Mouse (Mus musculus) bone marrow, adult 2 months (tissue): ENCODE data around the gene Kcna1. TPM values are rescaled to one million over a fixed set of nuclear protein-coding genes. Genes with fewer than 3 reads are reported as not detected.

Source experiments
- H3K27ac ChIP-seq: fragments of 200-500 bp; 2 replicates; pipeline ENCODE4 v1.5.1; 2012; ENCODE audit warnings: low read depth, mild to moderate bottlenecking, control low read depth, inconsistent platforms, low read length; ENCODE audit not compliant: control insufficient read depth, poor library complexity, insufficient read depth
- H3K4me1 ChIP-seq: fragments of 200-500 bp; 2 replicates; pipeline ENCODE4 v1.6.1; 2011; ENCODE audit warnings: low read length; ENCODE audit not compliant: control insufficient read depth, insufficient read depth
- H3K4me3 ChIP-seq: fragments of 200-500 bp; replicated peaks from 2 replicates; pipeline ENCODE3; 2011; ENCODE audit warnings: mild to moderate bottlenecking, low read depth, low read length, control low read depth; ENCODE audit not compliant: control insufficient read depth
- CTCF ChIP-seq: fragments of 200-500 bp; IDR thresholded peaks from 2 replicates; pipeline ENCODE4 v1.5.1; 2011; ENCODE audit warnings: low read length, control low read depth; ENCODE audit not compliant: control insufficient read depth, insufficient read depth
- POLR2A ChIP-seq: fragments of 200-500 bp; IDR thresholded peaks from 2 replicates; pipeline ENCODE4 v1.6.1; 2011; ENCODE audit warnings: low read depth, mild to moderate bottlenecking, control low read depth, low read length, borderline replicate concordance; ENCODE audit not compliant: control insufficient read depth
- WGBS: fragments of 180-500 bp; shearing (Covaris S2); methylation state at CpG from one replicate; pipeline ENCODE4 v1.1.7; 2018; 5-methylcytosine and 5-hydroxymethylcytosine counted together
- polyA plus RNA-seq: library from polyadenylated mRNA; stranded (reverse); fragments of >200 nt; gene quantifications from 2 replicates; pipeline ENCODE4 v1.2.4, GENCODE M21; 2011; ENCODE audit warnings: low replicate concordance; ENCODE audit not compliant: missing spikeins, insufficient read depth, insufficient read length

Gene Kcna1
- not detected in 2 replicates for polyA plus RNA-seq

DNA sequence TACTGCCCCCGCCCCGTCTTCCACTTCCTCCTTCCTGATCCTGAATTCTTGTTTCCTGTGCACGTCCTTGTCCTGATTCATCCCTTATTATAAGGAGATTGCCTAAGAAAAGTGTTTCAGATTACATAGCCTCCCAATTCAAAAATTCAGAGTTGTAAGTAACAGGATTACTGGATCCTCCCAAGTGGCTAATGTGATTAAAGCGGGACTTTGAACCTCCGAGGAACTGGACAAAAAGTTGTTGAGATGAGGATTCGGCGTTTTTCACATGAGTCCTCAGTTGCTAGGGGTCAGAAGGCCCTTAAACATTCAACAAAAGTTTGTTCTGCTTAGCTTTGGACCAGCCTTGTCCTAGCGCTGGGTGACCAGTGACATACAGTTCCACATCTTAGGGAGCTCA, at the start of gene Kcna1:
Kcna1 (minus strand) TSS at position 4 of the 400 bp plus-strand sequence.
- no peaks in the 10 kb centered on the region for H3K4me1 ChIP-seq
- H3K4me3 ChIP-seq: no peak within 1 kb of the TSS
- no peak within 1 kb of the TSS for H3K27ac ChIP-seq
- 37% methylated on average over 8 of the region's 8 CpGs for WGBS
- TF ChIP-seq POLR2A (no peak), CTCF (no peak)

GRCm38 (mm10) chr6:126687120-126687519, 40.9 kb upstream of the Kcna1 start:
- H3K27ac ChIP-seq: no peak overlapping the region
- 87% methylated on average over 4 of the region's 4 CpGs for WGBS
- TF ChIP-seq POLR2A: no peak
- TF ChIP-seq CTCF: no peak
- H3K4me1 ChIP-seq: no peaks in the 10 kb centered on the region
- no peak overlapping the region for H3K4me3 ChIP-seq

DNA sequence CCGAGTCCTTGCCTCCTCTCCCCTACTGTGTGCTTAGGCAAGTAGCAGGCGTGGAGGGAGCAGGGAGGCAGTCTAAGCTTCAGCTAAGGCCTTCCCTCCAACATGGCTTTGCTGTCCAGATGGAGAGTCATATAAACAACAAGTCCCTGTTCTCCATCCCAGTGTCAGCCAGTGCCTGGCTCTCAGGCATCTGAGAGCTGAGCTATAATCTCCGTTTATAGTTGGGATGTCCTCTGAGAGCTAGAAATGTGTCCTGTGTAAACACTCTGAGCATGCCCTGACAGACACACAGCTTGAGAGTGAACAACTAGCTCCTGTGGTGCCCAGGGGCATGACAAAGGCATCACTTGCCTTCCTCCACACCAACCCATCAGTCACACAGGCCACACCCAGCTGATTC, 39.0 kb upstream of the Kcna1 start:
- 67% methylated on average over 3 of the region's 3 CpGs for WGBS
- TF ChIP-seq POLR2A (no peak), CTCF (no peak)
- Histone ChIP-seq H3K27ac (no peak overlapping the region), H3K4me1 (no peaks in the 10 kb centered on the region), H3K4me3 (no peak overlapping the region)

- peak; percentile 7; the same call in 1 of the 2 replicates for TF ChIP-seq CTCF
- no peak for TF ChIP-seq POLR2A
- H3K4me3 ChIP-seq: no peak overlapping the region
- no peaks in the 10 kb centered on the region for H3K4me1 ChIP-seq
- WGBS: 59% methylated on average over 7 of the region's 7 CpGs
- no peak overlapping the region for H3K27ac ChIP-seq
These were observed 32.8 kb upstream of the Kcna1 start for GRCm38 (mm10) chr6:126678961-126679360.

DNA sequence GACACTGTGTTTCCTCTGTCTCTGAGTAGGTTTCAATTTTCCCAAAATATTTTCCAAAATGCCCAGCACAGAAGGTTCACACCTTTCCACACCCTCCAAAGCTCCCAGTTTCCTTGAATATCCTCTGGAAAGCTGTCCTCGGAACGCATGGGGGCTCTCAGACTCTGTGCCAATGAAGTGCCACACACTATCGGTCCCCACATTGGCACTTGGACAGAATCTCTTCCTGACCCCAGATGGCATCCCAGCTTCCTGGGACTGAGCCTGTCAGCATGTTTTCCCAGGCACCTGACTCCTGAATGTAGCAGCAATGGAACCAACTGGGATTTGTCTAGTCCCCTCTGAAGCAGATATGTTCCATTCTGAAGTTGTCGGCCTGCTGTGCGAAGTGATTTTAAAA, 20.8 kb upstream of the Kcna1 start:
- WGBS: 87% methylated on average over 5 of the region's 5 CpGs
- Histone ChIP-seq H3K4me1 (no peaks in the 10 kb centered on the region; the same call in 1 of the 2 replicates), H3K4me3 (no peak overlapping the region), H3K27ac (no peak overlapping the region)
- no peak for TF ChIP-seq CTCF
- no peak for TF ChIP-seq POLR2A

- Histone ChIP-seq H3K4me3 (no peak overlapping the region), H3K4me1 (no peaks in the 10 kb centered on the region; the same call in 1 of the 2 replicates), H3K27ac (no peak overlapping the region)
- 69% methylated on average over 6 of the region's 6 CpGs for WGBS
- no peak for TF ChIP-seq POLR2A
- no peak for TF ChIP-seq CTCF
These were observed 19.9 kb upstream of the Kcna1 start for GRCm38 (mm10) chr6:126666091-126666490.

DNA sequence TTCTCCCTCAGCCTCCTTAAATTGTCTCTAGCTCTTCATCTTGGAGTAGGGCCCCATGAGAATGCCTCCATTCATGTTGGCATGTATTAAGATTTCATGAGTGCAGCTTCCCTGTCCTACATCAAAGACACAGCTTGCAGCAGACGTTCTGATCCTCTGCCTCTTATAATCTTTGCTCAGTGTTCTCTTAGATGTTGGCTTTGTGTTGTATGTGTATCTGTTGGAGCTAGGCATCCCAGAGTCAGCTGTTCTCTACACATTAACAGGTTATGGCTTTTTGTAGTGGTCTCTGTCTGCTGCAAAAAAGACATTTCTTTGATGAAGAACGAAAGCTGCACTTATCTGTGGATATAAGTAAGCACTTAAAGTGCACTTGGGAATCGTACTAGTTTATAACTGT, 18.4 kb upstream of the Kcna1 start:
- no peak overlapping the region for H3K4me3 ChIP-seq
- H3K4me1 ChIP-seq: no peaks in the 10 kb centered on the region; the same call in 1 of the 2 replicates
- no peak overlapping the region for H3K27ac ChIP-seq
- TF ChIP-seq CTCF (no peak), POLR2A (no peak)
- 78% methylated on average over 3 of the region's 3 CpGs for WGBS

- no peak for TF ChIP-seq POLR2A
- TF ChIP-seq CTCF: no peak
- Histone ChIP-seq H3K4me3 (no peak overlapping the region), H3K4me1 (no peaks in the 10 kb centered on the region), H3K27ac (no peak overlapping the region)
- 70% methylated on average over 2 of the region's 2 CpGs for WGBS
These were observed 11.6 kb upstream of the Kcna1 start for GRCm38 (mm10) chr6:126657646-126658394.
